Mouse (Mus musculus) kidney, embryonic 14.5 days (tissue): ENCODE results near the gene Tbata. TPM values are rescaled to one million over a fixed set of nuclear protein-coding genes. Genes with fewer than 3 reads are reported as not detected.

Experiments used
- ATAC-seq: fragments of 200-750 bp; cut with Nextera tagmentation; 2 replicates; pipeline ENCODE4 v1.8.0; 2017; ENCODE audit warnings: moderate number of reproducible peaks, mild to moderate bottlenecking, moderate TSS enrichment, moderate library complexity; ENCODE audit not compliant: low FRiP score, low TSS enrichment
- H3K27ac ChIP-seq: fragments of 300-500 bp; sonication (generic); 2 replicates; pipeline ENCODE4 v1.5.1; 2014; ENCODE audit warnings: low read depth, mild to moderate bottlenecking, low read length, moderate library complexity, mixed read lengths
- H3K27me3 ChIP-seq: fragments of 300-500 bp; sonication (generic); 2 replicates; pipeline ENCODE4 v1.6.1; 2014; ENCODE audit warnings: mild to moderate bottlenecking, low read length; ENCODE audit not compliant: control insufficient read depth, insufficient read depth
- H3K36me3 ChIP-seq: fragments of 300-500 bp; sonication (generic); 2 replicates; pipeline ENCODE4 v1.6.1; 2014; ENCODE audit warnings: low read length, mixed read lengths; ENCODE audit not compliant: control insufficient read depth, insufficient read depth
- H3K4me1 ChIP-seq: fragments of 300-500 bp; sonication (generic); 2 replicates; pipeline ENCODE4 v1.6.1; 2014; ENCODE audit warnings: low read length, mixed read lengths; ENCODE audit not compliant: control insufficient read depth, insufficient read depth
- H3K4me2 ChIP-seq: fragments of 300-500 bp; sonication (generic); replicated peaks from 2 replicates; pipeline ENCODE4 v1.6.1; 2014; ENCODE audit warnings: low read depth, mild to moderate bottlenecking, low read length
- H3K4me3 ChIP-seq: fragments of 300-500 bp; sonication (generic); 2 replicates; pipeline ENCODE4 v1.5.1; 2014; ENCODE audit warnings: mild to moderate bottlenecking, low read length
- H3K9ac ChIP-seq: fragments of 300-500 bp; sonication (generic); 2 replicates; pipeline ENCODE4 v1.6.1; 2014; ENCODE audit warnings: low read depth, mild to moderate bottlenecking, low read length, moderate library complexity
- H3K9me3 ChIP-seq: fragments of 300-500 bp; sonication (generic); 2 replicates; pipeline ENCODE4 v1.6.1; 2016; ENCODE audit warnings: low read length; ENCODE audit not compliant: control insufficient read depth
- WGBS: fragments of 180-500 bp; shearing (Covaris S2); extraction: QIAGEN DNeasy Blood & Tissue Kit; methylation state at CpG from one replicate; pipeline ENCODE4 v1.1.7; 2014; 5-methylcytosine and 5-hydroxymethylcytosine counted together
- polyA plus RNA-seq: library from polyadenylated mRNA; unstranded; fragments of >200 nt; fragmentation: Nextera tagmentation; extraction: Ambion mirVana; gene quantifications from 2 replicates; pipeline ENCODE4 v1.2.1, GENCODE M21; 2014

Tbata gene
- polyA plus RNA-seq, 1 experiment from 2014 or later = not detected

- Histone ChIP-seq H3K36me3 (no peaks in the 10 kb centered on the region), H3K27me3 (no peaks in the 10 kb centered on the region), H3K4me3 (no peak overlapping the region), H3K4me2 (no peak overlapping the region), H3K4me1 (no peaks in the 10 kb centered on the region), H3K9ac (no peak overlapping the region), H3K27ac (no peak overlapping the region), H3K9me3 (no peaks in the 10 kb centered on the region)
- WGBS = 76% methylated on average over 5 of the region's 5 CpGs
- no peak for ATAC-seq
Observed at GRCm38 (mm10) chr10:61195718-61196291, 24.1 kb downstream of the Tbata start.

DNA sequence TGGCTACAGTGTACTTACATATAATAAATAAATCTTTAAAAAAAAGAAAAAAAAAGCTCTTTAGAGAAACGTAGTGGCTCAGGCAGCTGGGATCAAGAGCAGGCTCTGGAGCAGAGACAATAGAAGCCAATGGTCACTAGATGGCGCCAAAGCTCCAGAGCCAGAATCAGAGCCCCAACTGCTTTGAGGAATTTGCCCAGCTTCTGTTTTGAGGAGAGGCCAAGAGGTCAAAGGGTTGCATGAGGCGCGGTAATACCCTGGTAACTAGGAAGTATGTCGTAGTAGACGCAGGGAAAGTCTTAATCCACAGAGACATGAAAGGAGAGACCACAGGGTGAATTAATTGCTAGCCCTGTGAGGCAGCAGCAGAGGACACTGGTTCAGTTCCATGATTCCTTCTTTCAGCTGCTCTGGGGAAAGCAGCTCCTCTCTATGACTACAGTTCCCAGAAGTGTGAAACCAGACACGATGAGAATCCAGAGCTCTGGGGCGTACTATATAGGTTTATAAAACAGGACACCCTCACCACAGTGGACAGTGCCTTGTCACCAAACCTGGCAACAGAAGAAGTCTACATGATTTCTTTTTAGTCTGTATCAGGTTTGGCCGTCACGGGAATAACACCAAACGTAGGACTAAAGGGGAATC, 27.9 kb downstream of the Tbata start:
- Histone ChIP-seq H3K4me1 (no peaks in the 10 kb centered on the region), H3K9ac (no peak overlapping the region), H3K27ac (no peak overlapping the region), H3K36me3 (no peaks in the 10 kb centered on the region), H3K4me3 (no peak overlapping the region), H3K27me3 (no peaks in the 10 kb centered on the region), H3K9me3 (no peaks in the 10 kb centered on the region), H3K4me2 (no peak overlapping the region)
- ATAC-seq = peak; percentile 46; the same call in 1 of the 2 replicates
- 27% methylated on average over 11 of the region's 11 CpGs for whole genome bisulfite sequencing

- no peak overlapping the region for H3K4me3 ChIP-seq
- H3K9ac ChIP-seq = no peak overlapping the region
- no peaks in the 10 kb centered on the region for H3K9me3 ChIP-seq
- no peaks in the 10 kb centered on the region for H3K4me1 ChIP-seq
- H3K27ac ChIP-seq = no peak overlapping the region
- no peaks in the 10 kb centered on the region for H3K27me3 ChIP-seq
- WGBS = 84% methylated on average over 7 of the region's 7 CpGs
- ATAC-seq = no peak
- H3K4me2 ChIP-seq = no peak overlapping the region
- H3K36me3 ChIP-seq = no peaks in the 10 kb centered on the region
Observed at GRCm38 (mm10) chr10:61200232-61200820, 28.6 kb downstream of the Tbata start.

DNA sequence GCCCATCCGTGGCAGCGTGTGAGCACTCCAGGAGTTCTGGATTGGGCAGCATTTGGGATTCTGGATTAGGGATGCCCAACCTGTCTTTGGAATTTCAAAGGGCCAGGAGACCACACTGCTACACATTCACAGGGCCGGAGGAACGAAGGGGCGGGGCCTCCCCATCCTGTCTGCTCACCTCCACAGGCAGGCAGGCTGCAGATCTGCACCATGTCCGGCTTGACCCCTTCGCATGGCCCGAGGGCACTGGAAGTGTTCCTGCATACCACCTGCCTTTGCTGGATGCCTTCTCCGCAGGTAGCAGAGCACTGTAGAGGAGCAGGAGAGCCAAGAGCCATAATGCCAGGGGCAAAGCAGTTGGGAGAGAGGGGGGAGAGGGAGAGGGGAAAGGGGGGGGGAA, 29.2 kb downstream of the Tbata start:
- Histone ChIP-seq H3K27ac (no peak overlapping the region), H3K9ac (no peak overlapping the region), H3K4me2 (no peak overlapping the region), H3K36me3 (no peaks in the 10 kb centered on the region), H3K4me3 (no peak overlapping the region), H3K27me3 (no peaks in the 10 kb centered on the region), H3K4me1 (no peaks in the 10 kb centered on the region), H3K9me3 (no peaks in the 10 kb centered on the region)
- 44% methylated on average over 9 of the region's 9 CpGs for WGBS
- no peak for ATAC-seq

DNA sequence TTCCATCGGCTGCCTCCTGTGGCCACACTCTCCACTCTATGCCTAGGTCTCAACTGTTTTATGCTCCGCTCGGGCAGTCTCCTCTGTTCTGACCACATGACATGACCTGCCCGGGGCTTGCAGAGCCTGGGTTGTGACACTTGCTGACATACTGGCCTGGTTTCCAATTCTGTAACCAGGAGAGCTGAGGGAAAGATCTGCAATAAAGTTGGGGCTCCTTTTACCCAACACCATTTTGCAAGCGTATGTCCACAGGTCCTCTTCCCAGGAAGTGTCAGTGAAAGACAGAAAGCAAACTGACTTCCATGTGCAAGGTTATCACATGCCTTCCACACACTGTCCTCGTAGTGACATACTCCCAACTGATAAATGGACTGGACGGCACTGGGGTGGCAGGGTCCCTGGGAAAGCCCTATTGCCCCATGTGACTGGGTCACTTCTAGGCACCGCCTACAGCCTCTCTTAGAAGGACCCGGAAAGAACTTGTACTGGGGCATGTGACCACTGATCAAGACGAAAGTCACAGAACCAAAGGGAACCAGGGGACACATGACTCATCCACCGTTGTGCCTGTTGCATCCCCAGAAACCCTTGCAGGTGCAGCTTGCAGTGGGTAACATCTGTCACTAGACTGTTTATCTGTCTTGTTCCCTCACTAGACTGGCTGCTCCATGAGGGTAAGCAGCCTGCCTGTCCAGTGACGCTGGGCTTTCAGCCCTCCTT, 30.0 kb downstream of the Tbata start:
- no peak for ATAC-seq
- Histone ChIP-seq H3K4me3 (no peak overlapping the region), H3K36me3 (no peaks in the 10 kb centered on the region), H3K27ac (no peak overlapping the region), H3K27me3 (no peaks in the 10 kb centered on the region), H3K9ac (no peak overlapping the region), H3K4me1 (no peaks in the 10 kb centered on the region), H3K4me2 (no peak overlapping the region), H3K9me3 (no peaks in the 10 kb centered on the region)
- 74% methylated on average over 12 of the region's 12 CpGs for WGBS

- ATAC-seq = no peak
- no peak overlapping the region for H3K27ac ChIP-seq
- H3K4me3 ChIP-seq = no peak overlapping the region
- no peaks in the 10 kb centered on the region for H3K4me1 ChIP-seq
- H3K9ac ChIP-seq = no peak overlapping the region
- H3K27me3 ChIP-seq = no peaks in the 10 kb centered on the region
- WGBS = 53% methylated on average over 3 of the region's 3 CpGs
- no peaks in the 10 kb centered on the region for H3K36me3 ChIP-seq
- H3K9me3 ChIP-seq = no peaks in the 10 kb centered on the region
- no peak overlapping the region for H3K4me2 ChIP-seq
Observed at GRCm38 (mm10) chr10:61203930-61204329, 32.2 kb downstream of the Tbata start.

DNA sequence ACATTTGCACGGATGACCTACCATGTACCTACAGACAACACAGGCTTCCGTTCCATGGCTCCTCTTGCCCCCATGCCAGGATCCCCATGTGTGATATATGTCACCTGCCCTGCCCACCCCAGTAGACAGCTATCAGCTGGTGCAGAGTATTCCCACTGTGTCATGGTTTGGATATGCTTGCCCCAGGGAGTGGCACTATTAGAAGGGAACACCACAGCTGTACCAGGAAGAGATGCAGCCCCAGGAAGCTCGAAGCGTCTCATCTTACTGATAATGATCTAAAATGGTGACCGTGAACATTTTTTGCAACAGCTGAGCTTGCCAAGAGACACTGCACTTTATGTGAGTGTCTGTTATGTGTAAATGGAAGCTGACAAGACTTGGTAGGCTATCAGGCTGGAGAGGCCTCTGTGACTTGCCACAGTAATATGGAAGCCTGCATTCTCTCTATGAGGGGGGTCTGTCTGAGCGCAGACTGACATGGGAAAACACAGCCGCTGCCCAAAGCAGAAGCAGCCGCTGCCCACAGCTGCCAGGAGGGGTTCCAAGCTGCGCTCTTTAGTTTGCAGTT, 36.4 kb downstream of the Tbata start:
- no peaks in the 10 kb centered on the region for H3K4me1 ChIP-seq
- H3K27me3 ChIP-seq = no peaks in the 10 kb centered on the region
- no peak overlapping the region for H3K4me3 ChIP-seq
- no peak overlapping the region for H3K4me2 ChIP-seq
- H3K36me3 ChIP-seq = no peaks in the 10 kb centered on the region
- no peaks in the 10 kb centered on the region for H3K9me3 ChIP-seq
- H3K27ac ChIP-seq = no peak overlapping the region
- no peak for ATAC-seq
- no peak overlapping the region for H3K9ac ChIP-seq
- 82% methylated on average over 9 of the region's 9 CpGs for WGBS

GRCm38 (mm10) chr10:61211105-61211504, 39.4 kb downstream of the Tbata start:
- ATAC-seq = no peak
- Histone ChIP-seq H3K4me2 (no peak overlapping the region), H3K9ac (no peak overlapping the region), H3K27me3 (no peaks in the 10 kb centered on the region), H3K27ac (no peak overlapping the region), H3K4me3 (no peak overlapping the region), H3K9me3 (no peaks in the 10 kb centered on the region), H3K4me1 (no peaks in the 10 kb centered on the region), H3K36me3 (no peaks in the 10 kb centered on the region)
- WGBS = 83% methylated on average over 4 of the region's 4 CpGs

DNA sequence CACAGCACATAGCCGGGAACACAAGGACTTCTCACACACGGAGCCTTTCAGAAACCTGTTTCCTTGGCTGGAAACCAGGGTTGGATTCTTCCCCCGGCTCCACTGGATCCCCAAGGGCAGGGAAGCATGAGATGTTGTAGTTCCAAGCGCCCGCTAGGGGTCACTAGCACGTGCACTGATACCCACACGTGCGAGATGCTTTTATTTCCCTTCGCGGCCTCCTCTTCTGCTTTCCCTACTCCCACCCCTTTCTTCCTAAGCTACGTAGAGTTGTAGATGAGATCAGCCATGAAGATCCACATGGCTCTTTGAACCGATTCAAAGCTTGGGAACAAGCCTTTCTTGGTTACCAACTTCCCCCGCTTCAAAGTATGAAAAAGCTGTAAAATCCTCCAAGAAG, 40.0 kb downstream of the Tbata start:
- Histone ChIP-seq H3K4me1 (no peaks in the 10 kb centered on the region), H3K36me3 (no peaks in the 10 kb centered on the region), H3K4me3 (no peak overlapping the region), H3K4me2 (no peak overlapping the region), H3K9ac (no peak overlapping the region), H3K9me3 (no peaks in the 10 kb centered on the region), H3K27me3 (no peaks in the 10 kb centered on the region), H3K27ac (no peak overlapping the region)
- 10% methylated on average over 13 of the region's 13 CpGs for WGBS
- no peak for ATAC-seq
